Mouse (Mus musculus): ENCODE results near the gene Foxd2.

GRCm38 (mm10) chr4:114958231-114958630, 49.6 kb upstream of the Foxd2 start:
- TF ChIP-seq CTCF (conservative IDR thresholded peaks at IDR 0.05; ENCODE audit: low read length) (no peak), POU5F1 (IDR thresholded peaks at IDR 0.05; ENCODE audit: borderline replicate concordance, low read length) (no peak), NANOG (IDR thresholded peaks at IDR 0.05; ENCODE audit: borderline replicate concordance, low read length) (no peak)
